Mouse (Mus musculus) T-cell, adult 2 months (primary cell): ENCODE results near the gene Nfkbil1.

Experiments
- DNase-seq: peaks from one replicate; pipeline ENCODE4 v3.0.0; 2022; ENCODE audit warnings: low spot score

The Nfkbil1 gene

DNA sequence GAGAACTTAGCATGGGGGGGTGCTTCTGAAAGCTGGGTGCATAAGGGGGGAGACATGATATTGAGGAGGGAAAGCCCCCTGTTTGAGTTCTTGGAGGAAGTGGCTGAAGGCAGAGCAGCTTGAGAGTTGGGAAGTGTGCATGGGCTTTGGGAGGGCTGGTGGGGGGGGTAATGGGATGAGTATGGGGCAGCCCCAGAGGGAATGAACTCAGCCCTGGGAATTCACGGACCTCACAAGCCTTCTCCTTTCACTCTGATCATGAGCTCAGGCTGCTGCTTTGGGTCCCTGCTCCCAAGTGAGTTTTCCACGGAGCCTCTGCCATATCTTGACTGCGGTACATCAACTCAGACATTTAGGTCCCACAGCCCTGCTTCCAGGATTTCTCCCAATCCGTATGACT, 33.1 kb downstream of the Nfkbil1 start:
- no peak for DNase-seq

DNA sequence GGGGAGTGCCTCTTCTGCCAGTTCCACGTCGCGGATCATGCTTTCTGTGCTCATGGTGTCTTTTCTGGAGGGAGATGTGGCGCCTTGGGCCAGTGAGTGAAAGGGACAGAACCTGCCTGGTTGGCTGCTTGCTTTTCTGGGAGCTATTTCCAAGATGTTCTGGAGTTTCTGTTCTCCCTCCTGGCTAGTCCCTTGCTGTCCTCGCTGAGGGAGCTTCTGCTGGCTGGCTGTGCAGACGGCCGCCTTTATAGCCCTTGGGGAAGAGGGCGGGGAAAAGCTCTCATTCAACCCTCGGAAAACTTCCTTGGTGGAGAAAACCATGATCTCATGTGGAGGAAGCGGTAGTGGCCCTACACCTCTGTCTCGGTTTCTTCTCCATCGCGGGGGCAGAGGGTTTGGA, 33.8 kb downstream of the Nfkbil1 start, which contains the start of gene Tnf:
TSS of gene Tnf (minus strand) at position 221 of the 400 bp plus-strand sequence.
- peak; percentile 78 for DNase-seq

DNA sequence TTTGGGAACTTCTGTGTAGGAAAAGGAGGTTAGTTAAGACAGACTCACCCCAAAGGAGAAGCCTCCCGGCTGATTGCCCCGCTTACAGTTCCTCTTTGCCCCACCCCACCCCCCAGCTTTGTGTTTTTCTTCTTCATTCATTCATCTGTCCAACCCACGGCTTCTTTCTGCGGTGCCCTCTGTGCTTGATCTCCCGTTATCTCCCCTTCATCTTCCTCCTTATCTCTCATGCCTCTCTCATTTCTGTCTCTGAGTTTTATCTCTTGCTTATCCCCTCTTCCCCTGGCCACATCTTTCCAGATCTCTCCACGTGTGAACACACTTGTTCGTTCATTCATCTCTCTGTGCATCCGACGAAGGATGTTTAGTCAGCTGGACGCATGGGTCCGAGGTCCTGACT, 34.5 kb downstream of the Nfkbil1 start:
- DNase-seq = peak; percentile 30

DNA sequence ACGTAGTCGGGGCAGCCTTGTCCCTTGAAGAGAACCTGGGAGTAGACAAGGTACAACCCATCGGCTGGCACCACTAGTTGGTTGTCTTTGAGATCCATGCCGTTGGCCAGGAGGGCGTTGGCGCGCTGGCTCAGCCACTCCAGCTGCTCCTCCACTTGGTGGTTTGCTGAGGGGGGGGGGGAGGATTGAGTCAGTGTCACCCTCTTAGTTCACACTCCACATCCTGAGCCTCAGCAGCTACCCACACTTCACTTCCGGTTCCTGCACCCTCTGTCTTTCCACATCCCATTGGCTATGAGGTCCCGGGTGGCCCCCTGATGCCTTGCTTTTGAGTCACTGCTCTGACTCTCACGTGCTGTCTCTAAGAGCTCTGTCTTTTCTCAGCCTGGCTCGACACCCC, 35.2 kb downstream of the Nfkbil1 start:
- peak; percentile 95 for DNase-seq

DNA sequence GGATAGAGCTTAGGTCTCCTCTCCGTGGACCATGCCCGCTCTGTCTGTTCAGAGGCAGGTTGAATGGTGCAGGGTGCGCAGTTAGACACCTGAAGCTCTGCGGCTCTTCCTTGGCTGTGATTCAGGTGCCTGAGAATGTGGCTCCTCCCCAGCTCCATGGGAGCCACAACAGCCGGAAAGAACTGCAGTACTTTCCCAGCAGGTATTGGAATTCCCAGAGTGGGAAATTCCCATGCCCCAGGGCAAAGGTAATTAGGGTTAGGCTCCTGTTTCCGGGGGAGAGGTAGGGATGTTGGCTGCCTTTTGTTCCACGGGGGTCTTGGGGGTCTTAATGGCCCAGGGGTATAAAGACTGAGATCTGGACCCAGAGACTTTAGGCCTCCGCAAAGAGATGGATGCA, 36.6 kb downstream of the Nfkbil1 start:
- DNase-seq = no peak

DNA sequence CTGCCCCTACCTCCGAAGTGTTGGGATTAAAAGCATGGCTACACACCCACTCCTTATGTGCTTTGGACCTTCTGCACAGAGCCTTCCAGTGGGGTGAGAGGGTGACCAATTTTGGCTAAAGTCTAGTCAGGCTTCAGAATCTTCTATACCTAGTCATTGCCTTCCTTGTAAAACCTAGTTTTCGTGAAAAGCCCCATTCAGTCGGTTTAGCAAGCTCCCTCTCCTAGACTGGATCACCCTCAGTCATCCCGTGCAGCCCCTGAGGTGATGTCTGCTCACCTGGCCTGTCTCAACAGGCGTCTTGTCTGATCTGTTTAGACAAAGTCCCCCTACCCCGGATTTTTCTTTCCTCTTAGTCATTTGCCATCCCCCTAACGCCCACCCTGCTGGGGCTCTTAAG, 37.6 kb downstream of the Nfkbil1 start:
- no peak for DNase-seq

DNA sequence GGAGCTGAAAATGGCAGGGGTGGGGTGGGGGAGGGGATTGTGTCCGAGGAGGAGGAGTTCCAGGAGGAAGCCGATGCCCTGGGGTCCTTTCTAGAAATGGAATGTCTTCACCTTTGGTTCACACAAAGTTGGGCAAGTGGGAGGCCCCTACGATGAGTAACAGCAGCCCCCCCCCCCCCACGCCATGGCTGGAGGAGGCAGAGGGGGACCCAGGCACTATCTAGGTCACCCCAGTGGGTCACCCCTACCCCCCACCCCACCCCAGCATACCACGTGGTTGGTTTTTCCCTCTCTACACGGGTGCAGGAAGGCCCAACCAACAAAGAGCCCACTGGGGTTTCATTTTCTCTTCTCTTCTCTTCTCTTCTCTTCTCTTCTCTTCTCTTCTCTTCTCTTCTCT, 38.5 kb downstream of the Nfkbil1 start:
- peak; percentile 26 for DNase-seq

DNA sequence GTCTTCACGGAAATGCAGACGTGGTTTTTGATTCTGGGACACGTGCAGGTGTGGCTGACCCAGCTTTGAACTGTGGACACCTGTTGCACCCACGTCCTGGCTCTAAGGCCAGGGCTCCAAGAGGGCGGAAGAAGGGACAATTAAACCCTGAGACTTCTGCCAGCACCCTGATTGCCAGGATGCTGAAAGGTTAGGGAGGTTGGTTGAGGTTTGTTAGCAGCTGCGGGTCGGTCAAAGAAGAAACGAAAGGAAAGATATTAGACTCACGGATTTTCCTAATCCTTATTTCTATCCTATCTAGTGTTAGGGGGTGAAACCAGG, 39.3 kb downstream of the Nfkbil1 start:
- DNase-seq = peak; percentile 31

DNA sequence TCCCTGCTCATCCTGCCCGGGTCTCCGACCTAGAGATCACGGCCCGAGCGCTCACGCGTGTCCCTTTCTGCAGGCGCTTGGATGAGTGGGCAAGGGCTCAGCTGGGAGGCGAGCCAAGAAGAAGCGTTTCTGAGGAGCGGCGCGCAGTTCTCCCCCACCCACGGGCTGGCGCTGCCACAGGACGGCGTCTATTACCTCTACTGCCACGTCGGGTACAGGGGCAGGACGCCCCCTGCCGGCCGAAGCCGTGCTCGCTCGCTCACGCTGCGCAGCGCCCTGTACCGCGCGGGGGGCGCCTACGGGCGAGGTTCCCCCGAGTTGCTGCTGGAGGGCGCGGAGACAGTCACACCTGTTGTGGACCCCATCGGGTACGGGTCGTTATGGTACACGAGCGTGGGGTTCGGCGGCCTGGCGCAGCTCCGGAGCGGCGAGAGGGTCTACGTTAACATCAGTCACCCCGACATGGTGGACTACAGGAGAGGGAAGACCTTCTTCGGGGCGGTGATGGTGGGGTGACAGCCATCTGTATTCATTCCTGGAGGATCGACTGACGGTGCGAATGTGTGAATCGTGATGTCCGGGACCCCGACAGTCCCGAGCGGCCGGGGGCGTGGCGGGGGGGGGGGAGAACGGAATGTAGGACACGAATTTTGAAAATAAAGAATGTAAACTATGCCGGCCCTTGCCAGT, 39.8 kb downstream of the Nfkbil1 start:
- DNase-seq = peak; percentile 92

DNA sequence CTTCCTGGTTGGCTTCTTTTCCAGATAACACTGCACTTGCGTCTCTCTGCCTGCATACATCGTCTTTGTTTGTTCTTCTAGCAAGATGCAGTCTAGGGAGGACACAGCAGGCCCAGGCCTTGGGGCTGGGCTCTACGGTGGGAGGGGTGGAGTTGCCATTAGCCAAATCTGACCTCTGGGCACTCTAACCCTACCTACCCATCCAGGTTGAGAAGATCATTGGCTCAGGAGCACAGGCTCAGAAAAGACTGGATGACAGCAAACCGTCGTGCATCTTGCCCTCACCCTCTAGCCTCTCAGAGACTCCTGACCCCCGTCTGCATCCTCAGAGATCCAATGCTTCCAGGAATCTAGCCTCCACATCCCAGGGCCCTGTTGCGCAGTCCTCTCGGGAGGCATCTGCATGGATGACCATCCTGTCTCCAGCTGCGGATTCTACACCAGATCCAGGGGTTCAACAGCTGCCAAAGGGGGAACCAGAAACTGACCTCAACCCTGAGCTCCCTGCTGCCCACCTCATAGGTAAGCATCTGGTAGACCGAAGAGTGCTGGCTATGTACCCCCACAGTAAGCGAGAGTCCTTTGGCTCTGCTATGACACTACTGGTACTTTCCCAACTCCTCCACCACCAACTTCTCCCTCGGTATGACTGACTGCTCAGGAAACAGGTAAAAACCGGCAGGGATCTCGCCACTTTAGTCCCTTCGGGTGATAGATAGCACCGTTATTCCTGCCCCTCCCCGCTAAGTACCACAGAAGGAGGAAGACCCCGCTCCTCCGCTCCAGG, 40.6 kb downstream of the Nfkbil1 start:
- peak; percentile 16 for DNase-seq

DNA sequence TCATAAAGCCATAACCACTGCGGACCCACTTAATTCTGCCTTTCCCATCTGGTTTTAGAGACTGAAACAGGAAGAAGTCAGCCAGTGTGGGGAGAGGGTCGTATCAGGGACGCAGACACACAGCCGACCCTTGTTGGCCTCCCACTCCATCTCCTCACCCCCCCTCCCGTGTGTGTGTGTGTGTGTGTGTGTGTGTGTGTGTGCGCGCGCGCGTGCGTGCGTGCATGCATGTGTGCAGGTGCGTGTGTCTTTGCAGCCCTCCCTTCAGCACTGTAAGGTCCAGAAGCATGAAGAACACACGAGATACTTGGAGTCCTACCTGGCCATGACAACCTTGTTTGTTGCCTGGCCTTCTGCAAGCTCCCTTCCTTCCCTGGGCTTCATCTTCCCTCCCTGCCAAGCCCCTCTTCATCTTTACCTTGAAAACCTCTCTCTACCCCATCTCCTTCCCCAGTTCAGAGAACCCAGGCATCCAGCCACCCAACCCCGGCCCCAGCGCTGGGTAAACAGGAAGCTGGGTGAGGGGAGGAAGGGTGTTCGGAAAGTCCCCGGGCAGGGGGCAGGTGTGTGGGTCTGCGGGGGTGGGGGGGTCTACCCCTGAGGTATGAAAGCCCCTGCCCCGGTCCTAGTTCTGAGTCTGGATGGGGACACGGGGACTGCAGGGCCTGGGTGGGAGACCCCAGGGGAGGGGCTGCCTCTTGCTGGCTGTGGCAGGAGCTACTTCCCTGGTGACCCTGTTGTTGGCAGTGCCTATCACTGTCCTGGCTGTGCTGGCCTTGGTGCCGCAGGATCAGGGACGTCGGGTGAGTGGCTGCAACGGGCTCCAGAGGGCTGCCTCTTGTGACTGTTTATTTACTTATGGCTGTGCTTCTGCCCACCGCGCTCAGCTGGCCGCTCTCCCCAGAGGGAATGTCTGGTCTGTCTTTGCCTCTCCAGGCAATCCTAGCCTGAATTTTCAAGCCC, 41.4 kb downstream of the Nfkbil1 start, which contains the start of gene Ltb:
TSS of gene Ltb (plus strand) at position 559 of the 963 bp plus-strand sequence.
- DNase-seq = peak; percentile 87

DNA sequence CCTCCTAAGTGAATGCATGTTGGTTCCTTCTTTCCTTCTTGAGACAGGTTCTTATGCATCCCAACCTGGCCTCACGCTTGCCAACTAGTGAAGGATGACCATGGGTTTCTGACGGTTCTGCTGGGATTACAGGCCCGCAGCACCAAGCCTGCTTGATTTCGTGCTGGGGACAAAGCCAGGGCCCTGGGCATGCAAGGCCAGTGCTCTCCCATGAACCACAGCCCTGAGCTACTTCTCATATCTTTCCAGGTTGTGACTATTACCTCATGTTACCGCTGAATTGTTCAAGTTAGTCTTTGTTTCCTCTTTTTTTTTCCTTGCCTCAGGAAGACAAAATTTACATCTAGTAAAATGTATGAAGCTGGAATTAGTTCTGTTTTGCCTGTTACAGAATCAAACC, 42.7 kb downstream of the Nfkbil1 start:
- DNase-seq = no peak

DNA sequence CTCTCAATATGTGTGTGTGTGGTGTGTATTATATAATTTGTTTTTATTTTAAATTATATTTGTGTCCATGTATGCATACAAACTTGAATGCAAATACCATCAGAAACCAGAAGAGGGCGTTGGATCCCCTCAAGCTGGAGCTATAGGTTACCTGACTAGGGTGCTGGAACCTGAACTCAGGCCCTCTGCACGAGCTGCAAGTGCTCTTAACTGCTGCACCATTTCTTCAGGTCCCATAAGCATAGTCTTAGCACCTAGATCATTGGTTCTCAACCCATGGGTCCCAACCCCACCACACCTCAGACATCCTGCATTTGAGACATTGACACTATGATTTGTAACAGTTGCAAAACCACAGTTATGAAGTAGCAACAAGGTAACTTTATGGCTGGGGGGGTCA, 43.9 kb downstream of the Nfkbil1 start:
- DNase-seq = peak; percentile 20

DNA sequence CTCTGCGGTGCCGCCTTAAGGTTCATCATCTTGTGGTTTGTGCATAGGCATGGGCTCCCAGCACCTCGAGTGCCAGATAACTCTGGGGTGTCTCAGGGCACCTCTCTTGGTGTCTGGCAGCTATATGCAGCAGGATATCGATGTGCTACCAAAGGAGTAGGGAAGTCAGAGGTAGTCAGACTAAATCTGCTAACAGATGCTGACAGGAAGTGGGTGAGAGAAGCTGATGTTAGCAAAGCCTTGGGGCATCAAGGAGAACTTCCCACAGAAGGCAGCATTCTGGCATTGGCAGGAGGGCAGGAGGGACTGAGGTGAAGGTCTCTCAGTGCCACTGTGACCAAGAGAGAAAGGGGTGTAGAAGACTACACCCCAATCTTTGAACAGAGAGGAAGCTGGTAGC, 45.5 kb downstream of the Nfkbil1 start:
- DNase-seq = peak; percentile 77

DNA sequence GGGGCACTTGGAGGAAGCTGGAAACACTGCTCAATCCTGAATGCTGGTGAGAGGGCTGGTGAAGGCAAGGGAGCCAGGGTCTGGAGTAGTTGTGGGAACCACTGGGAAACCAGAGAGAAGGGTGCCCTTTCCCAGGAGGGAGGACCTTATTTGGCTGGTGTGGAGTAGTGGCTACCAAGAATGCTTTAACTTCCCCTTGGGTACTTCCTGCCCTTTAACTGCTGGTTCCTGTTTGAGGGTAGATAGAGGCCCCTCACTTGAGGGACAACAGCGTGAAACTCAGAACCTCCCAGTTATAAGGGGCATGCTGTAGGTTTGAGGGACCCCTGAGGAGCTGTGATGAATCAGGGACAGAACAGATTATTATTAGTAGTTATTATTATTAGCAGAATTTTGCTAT, 46.4 kb downstream of the Nfkbil1 start:
- peak; percentile 19 for DNase-seq

DNA sequence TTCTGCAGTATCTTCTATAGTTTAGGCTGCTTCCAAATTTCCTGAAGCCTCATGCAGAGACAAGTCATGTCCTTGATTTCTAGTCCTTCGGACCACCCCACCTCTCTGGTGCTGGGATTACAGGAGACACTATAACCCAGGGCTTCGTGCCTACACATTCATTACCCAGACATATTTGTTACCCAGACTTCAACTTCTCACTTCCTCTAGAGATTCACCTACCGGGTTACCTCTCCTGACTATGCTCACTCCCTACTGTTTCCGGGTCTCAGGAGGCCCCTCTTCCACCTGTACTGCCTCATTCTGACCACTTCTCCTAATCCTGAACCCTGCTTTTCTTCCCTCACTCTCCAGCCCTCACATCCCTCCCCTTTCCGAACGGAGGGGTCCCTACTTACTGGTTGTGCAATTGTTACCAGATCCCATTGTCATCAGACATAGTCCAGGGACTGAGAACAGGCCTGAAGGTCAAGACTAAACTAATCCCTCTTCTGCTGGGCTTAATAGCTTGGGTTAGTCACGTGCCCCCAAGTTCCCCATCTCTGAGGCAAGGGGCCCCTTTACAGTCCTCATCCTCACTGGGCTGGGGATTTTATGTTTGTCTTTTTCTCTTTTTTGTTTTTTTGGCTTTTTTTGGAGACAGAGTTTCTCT, 47.5 kb downstream of the Nfkbil1 start, which contains the start of gene Lst1:
TSS of gene Lst1 (minus strand) at position 481 of the 652 bp plus-strand sequence.
- no peak for DNase-seq

DNA sequence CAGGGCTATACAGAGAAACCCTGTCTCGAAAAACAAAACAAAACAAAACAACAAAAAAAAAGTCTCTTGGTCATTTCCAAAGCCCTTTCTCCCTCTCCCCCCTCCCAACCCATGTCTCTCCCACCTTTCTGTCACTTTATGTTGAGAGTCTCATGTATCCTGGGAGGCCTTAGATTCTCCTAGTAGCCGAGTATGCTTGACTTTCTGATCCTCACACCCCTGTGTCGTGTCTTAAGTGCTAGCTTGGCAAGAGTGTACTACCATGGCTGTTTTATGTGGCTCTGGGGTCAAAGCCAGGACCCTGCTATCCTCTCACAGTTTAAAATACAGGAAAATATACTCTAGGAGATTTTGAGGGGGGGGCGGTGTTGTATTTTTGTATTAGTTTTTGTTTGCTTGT, 48.2 kb downstream of the Nfkbil1 start:
- no peak for DNase-seq

DNA sequence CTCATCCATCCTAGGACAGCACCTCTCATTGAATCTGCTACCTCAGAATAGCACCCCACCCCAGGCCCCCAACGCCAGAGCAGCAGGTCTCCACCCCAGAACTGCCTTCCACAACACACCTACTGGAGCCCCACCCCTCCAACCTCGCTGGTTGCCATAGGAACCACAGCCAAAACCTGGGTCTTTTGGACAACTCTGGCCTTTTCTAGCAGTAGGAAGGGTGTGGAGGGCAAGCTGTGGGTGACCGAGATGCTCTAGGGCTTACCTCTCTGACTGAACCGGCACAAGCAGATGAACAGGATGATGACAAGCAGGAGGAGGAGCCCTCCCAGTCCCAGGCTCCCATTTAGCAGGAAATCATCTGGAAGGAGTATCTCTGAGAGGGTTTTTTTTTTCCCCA, 48.9 kb downstream of the Nfkbil1 start:
- peak; percentile 73 for DNase-seq

DNA sequence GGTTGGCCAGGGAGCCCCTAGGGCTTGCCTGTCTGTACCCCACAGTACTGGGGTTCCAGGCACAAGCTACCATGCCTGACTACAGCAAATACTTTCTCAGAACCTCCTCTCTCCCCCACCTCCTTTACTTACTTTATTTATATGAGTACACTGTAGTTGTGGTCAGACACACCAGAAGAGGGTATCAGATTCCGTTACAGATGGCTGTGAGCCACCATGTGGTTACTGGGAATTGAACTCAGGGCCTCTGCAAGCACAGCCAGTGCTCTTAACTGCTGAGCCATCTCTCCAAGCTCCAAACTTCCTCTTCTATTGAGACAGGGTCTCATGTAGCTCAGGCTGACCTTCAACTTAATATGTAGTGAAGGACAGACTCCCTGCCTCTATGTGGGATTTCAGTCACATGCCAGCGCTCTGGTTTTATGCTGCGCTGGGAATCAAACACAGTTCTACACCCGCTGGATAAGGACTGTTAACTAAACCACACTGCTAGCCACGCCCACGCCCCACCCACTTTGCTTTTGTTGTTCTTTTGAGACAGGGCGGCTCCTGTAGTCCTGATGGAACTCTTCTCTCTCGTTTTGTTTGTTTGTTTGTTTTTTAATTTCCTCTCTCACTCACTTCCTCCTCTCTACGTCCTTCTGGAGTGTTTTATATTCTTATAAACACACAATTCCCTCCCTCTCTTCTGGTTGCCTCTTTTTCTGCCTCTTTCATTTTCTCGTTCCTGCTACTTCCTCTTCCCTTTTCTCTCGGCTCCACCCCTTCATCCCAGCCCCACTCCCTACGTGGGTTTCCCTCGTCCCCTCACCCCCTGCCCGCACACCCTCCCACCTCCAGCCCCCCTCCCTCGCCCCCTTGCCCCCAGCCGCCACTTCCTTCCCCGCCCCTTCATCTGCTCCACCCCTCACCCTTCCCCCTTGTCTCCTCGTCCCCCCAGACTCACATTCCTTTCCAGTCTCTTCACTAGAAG, 49.7 kb downstream of the Nfkbil1 start:
- peak; percentile 81 for DNase-seq

DNA sequence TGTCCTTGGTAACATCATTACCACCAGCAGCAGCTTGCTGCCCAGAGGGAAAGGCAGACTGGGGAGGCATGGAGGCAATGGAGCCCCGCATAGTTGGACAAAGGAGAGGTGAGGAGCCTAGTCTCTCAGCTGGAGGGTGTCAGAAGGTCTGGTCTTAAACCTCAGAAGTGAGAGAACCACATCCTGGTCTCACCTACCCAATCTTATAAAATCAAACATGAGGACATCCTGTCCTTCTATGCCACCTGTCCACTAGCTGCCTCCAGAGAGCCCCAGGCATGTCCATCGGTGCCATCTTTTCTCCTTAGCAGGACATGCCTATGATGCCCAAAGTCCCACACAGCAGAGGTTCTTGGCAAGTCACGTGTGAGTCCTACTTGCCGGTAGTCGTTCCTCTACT, 55.5 kb downstream of the Nfkbil1 start:
- peak; percentile 33 for DNase-seq

DNA sequence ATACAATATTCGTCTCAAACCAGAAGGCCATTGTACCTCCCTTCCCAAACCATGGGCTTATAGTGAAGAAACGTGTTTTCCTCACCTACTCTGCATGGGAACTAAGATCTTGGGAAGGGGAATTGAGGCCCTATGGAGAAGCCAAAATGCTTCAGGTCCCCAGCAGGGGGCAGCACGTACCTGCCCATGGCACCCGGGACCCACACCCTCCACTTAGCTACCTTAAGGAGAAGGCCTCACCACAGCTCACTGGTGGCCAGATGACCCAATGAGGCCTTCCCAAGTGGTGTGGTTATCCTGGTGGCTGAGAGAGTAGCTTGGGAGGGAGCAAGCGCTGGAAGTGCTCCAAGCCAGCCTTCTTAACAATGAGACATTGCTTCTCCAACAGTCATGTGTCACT, 57.1 kb downstream of the Nfkbil1 start:
- DNase-seq = peak; percentile 76
